Mouse (Mus musculus): ENCODE data around the gene Gprc5b. TPM values are rescaled to one million over a fixed set of nuclear protein-coding genes. Genes with fewer than 3 reads are reported as not detected.

The Gprc5b gene
- polyA plus RNA-seq, 1 experiment from 2014 or later = 1.5 TPM

GRCm38 (mm10) chr7:118985786-118986185 is 9.2 kb downstream of the Gprc5b start:
- no peaks in the 10 kb centered on the region for H3K4me1 ChIP-seq (replicated peaks; ENCODE audit: control insufficient read depth, insufficient read depth)
- WGBS = 72% methylated on average over 4 of the region's 4 CpGs
- no peak for TF ChIP-seq EP300 (optimal IDR thresholded peaks at IDR 0.05)
- TF ChIP-seq CTCF (IDR thresholded peaks at IDR 0.05; ENCODE audit: low read depth) = no peak
- H3K4me3 ChIP-seq (ENCODE audit: low read depth, low read length) = no peak overlapping the region
- no peak for ATAC-seq (ENCODE audit: low FRiP score, low TSS enrichment)
- no peak overlapping the region for H3K27ac ChIP-seq (replicated peaks)
- H3K9ac ChIP-seq (ENCODE audit: low read length) = no peak overlapping the region
- H3K36me3 ChIP-seq (ENCODE audit: control insufficient read depth, insufficient read depth, low read length) = no peaks in the 10 kb centered on the region
- H3K9me3 ChIP-seq (ENCODE audit: control insufficient read depth, low read length) = no peaks in the 10 kb centered on the region
- H3K4me2 ChIP-seq (replicated peaks; ENCODE audit: low read depth) = no peak overlapping the region
- DNase-seq (ENCODE audit: low spot score) = no peak
- H3K27me3 ChIP-seq (ENCODE audit: control insufficient read depth, insufficient read depth, low read length) = no peaks in the 10 kb centered on the region

- Histone ChIP-seq H3K9me3 (ENCODE audit: control insufficient read depth, low read length) (no peaks in the 10 kb centered on the region), H3K36me3 (ENCODE audit: control insufficient read depth, insufficient read depth, low read length) (no peaks in the 10 kb centered on the region), H3K4me2 (replicated peaks; ENCODE audit: low read depth) (no peak overlapping the region), H3K4me1 (replicated peaks; ENCODE audit: control insufficient read depth, insufficient read depth) (no peaks in the 10 kb centered on the region), H3K27me3 (ENCODE audit: control insufficient read depth, insufficient read depth, low read length) (no peaks in the 10 kb centered on the region), H3K9ac (ENCODE audit: low read length) (no peak overlapping the region), H3K4me3 (ENCODE audit: low read depth, low read length) (no peak overlapping the region), H3K27ac (replicated peaks) (no peak overlapping the region)
- TF ChIP-seq EP300 (optimal IDR thresholded peaks at IDR 0.05) (no peak), CTCF (IDR thresholded peaks at IDR 0.05; ENCODE audit: low read depth) (no peak)
- 89% methylated on average over 19 of the region's 19 CpGs for WGBS
- no peak for ATAC-seq (ENCODE audit: low FRiP score, low TSS enrichment)
- DNase-seq (ENCODE audit: low spot score) = no peak
These were observed 11.1 kb downstream of the Gprc5b start for GRCm38 (mm10) chr7:118983961-118984360.

- WGBS = 66% methylated on average over 4 of the region's 4 CpGs
- no peaks in the 10 kb centered on the region for H3K4me1 ChIP-seq (replicated peaks; ENCODE audit: control insufficient read depth, insufficient read depth)
- no peaks in the 10 kb centered on the region for H3K27me3 ChIP-seq (ENCODE audit: control insufficient read depth, insufficient read depth, low read length)
- no peak overlapping the region for H3K9ac ChIP-seq (ENCODE audit: low read length)
- H3K27ac ChIP-seq (replicated peaks) = no peak overlapping the region
- no peak for DNase-seq (ENCODE audit: low spot score)
- H3K4me3 ChIP-seq (ENCODE audit: low read depth, low read length) = no peak overlapping the region
- H3K4me2 ChIP-seq (replicated peaks; ENCODE audit: low read depth) = no peak overlapping the region
- H3K9me3 ChIP-seq (ENCODE audit: control insufficient read depth, low read length) = no peaks in the 10 kb centered on the region
- H3K36me3 ChIP-seq (ENCODE audit: control insufficient read depth, insufficient read depth, low read length) = no peaks in the 10 kb centered on the region
- no peak; the same call in 1 of the 2 replicates for ATAC-seq (ENCODE audit: low FRiP score, low TSS enrichment)
- TF ChIP-seq EP300 (optimal IDR thresholded peaks at IDR 0.05) = no peak
- TF ChIP-seq CTCF (IDR thresholded peaks at IDR 0.05; ENCODE audit: low read depth) = no peak
These were observed 12.4 kb downstream of the Gprc5b start for GRCm38 (mm10) chr7:118982586-118982985.

- no peak overlapping the region for H3K4me2 ChIP-seq (replicated peaks; ENCODE audit: low read depth)
- 79% methylated on average over 5 of the region's 5 CpGs for WGBS
- H3K36me3 ChIP-seq (ENCODE audit: control insufficient read depth, insufficient read depth, low read length) = no peaks in the 10 kb centered on the region
- no peak overlapping the region for H3K9ac ChIP-seq (ENCODE audit: low read length)
- H3K27me3 ChIP-seq (ENCODE audit: control insufficient read depth, insufficient read depth, low read length) = no peaks in the 10 kb centered on the region
- no peaks in the 10 kb centered on the region for H3K9me3 ChIP-seq (ENCODE audit: control insufficient read depth, low read length)
- no peaks in the 10 kb centered on the region for H3K4me1 ChIP-seq (replicated peaks; ENCODE audit: control insufficient read depth, insufficient read depth)
- H3K27ac ChIP-seq (replicated peaks) = no peak overlapping the region
- TF ChIP-seq EP300 (optimal IDR thresholded peaks at IDR 0.05) = no peak
- no peak for TF ChIP-seq CTCF (IDR thresholded peaks at IDR 0.05; ENCODE audit: low read depth)
- H3K4me3 ChIP-seq (ENCODE audit: low read depth, low read length) = no peak overlapping the region
- DNase-seq (ENCODE audit: low spot score) (no peak), ATAC-seq (ENCODE audit: low FRiP score, low TSS enrichment) (0 out of 2 replicates have a peak, but pooled peaks have one; percentile 1)
These were observed 13.2 kb downstream of the Gprc5b start for GRCm38 (mm10) chr7:118981831-118982230.

GRCm38 (mm10) chr7:118981346-118981745 is 13.7 kb downstream of the Gprc5b start:
- Histone ChIP-seq H3K27me3 (ENCODE audit: control insufficient read depth, insufficient read depth, low read length) (no peaks in the 10 kb centered on the region), H3K4me3 (ENCODE audit: low read depth, low read length) (no peak overlapping the region), H3K27ac (replicated peaks) (no peak overlapping the region), H3K36me3 (ENCODE audit: control insufficient read depth, insufficient read depth, low read length) (no peaks in the 10 kb centered on the region), H3K4me2 (replicated peaks; ENCODE audit: low read depth) (no peak overlapping the region), H3K9me3 (ENCODE audit: control insufficient read depth, low read length) (no peaks in the 10 kb centered on the region), H3K4me1 (replicated peaks; ENCODE audit: control insufficient read depth, insufficient read depth) (no peaks in the 10 kb centered on the region), H3K9ac (ENCODE audit: low read length) (no peak overlapping the region)
- DNase-seq (ENCODE audit: low spot score) (no peak), ATAC-seq (ENCODE audit: low FRiP score, low TSS enrichment) (peak; percentile 40; the same call in 1 of the 2 replicates)
- WGBS = 33% methylated on average over 4 of the region's 4 CpGs
- no peak for TF ChIP-seq EP300 (optimal IDR thresholded peaks at IDR 0.05)
- TF ChIP-seq CTCF (IDR thresholded peaks at IDR 0.05; ENCODE audit: low read depth) = no peak

DNA sequence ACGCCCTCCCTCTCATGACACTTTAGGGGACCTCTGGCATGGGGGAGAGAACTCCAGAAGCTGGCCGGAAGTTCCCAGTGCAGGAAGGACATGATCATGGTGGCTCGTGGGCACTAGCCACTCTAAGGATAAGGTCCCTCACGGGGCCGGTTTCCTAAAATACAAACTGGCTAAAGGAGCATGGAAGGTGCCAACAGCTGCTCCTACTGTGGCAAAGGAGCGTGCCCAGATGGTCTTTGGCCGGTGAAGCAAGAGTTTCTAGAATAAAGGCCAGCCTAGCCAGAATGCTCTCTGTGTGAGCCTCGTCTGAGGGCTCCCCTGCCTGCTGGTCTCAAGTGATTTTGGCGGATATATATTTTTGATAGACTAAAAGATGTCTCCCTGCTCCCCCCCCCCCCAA is 15.3 kb downstream of the Gprc5b start:
- DNase-seq (ENCODE audit: low spot score) (no peak), ATAC-seq (ENCODE audit: low FRiP score, low TSS enrichment) (no peak)
- Histone ChIP-seq H3K4me2 (replicated peaks; ENCODE audit: low read depth) (no peak overlapping the region), H3K4me3 (ENCODE audit: low read depth, low read length) (no peak overlapping the region), H3K36me3 (ENCODE audit: control insufficient read depth, insufficient read depth, low read length) (no peaks in the 10 kb centered on the region), H3K9ac (ENCODE audit: low read length) (no peak overlapping the region), H3K9me3 (ENCODE audit: control insufficient read depth, low read length) (no peaks in the 10 kb centered on the region), H3K4me1 (replicated peaks; ENCODE audit: control insufficient read depth, insufficient read depth) (no peaks in the 10 kb centered on the region), H3K27me3 (ENCODE audit: control insufficient read depth, insufficient read depth, low read length) (no peaks in the 10 kb centered on the region), H3K27ac (replicated peaks) (no peak overlapping the region)
- 87% methylated on average over 9 of the region's 9 CpGs for WGBS
- TF ChIP-seq CTCF (IDR thresholded peaks at IDR 0.05; ENCODE audit: low read depth) = no peak

Measured in stomach, postnatal 0 days (tissue).